Mouse (Mus musculus) granulocyte monocyte progenitor cell, adult 5-6 weeks (primary cell): ENCODE measurements around the gene Crkl. TPM values are rescaled to one million over a fixed set of nuclear protein-coding genes. Genes with fewer than 3 reads are reported as not detected.

Experiments used
- ATAC-seq: replicated peaks from 2 replicates; pipeline ENCODE4 v1.8.0; 2016; ENCODE audit warnings: mild to moderate bottlenecking, moderate TSS enrichment, inconsistent platforms; ENCODE audit not compliant: poor library complexity, severe bottlenecking
- total RNA-seq, 2 experiments: library from RNA; stranded (forward) in 1 of 2; stranded (reverse) in 1 of 2; fragments of 200-712, 200-1000 nt in 1 of 2; fragments of >200 nt in 1 of 2; fragmentation: Nextera tagmentation in 1 of 2; gene quantifications; 2 replicates each; pipeline ENCODE4 v1.2.3; 2014 to 2017

The Crkl gene
- total RNA-seq, 2 experiments from 2014 or later: 20.9 to 30.1 TPM

- no peak for ATAC-seq
Observed at GRCm38 (mm10) chr16:17524156-17524555, 72.4 kb downstream of the Crkl start.

GRCm38 (mm10) chr16:17525524-17525923 lies 73.7 kb downstream of the Crkl start:
- ATAC-seq: no peak

- no peak for ATAC-seq
Observed at GRCm38 (mm10) chr16:17526223-17526622, 74.4 kb downstream of the Crkl start.

- ATAC-seq: no peak
Observed at GRCm38 (mm10) chr16:17527606-17528005, 75.8 kb downstream of the Crkl start.

- ATAC-seq: no peak
Observed at GRCm38 (mm10) chr16:17528276-17528675, 76.5 kb downstream of the Crkl start.

- no peak for ATAC-seq
Observed at GRCm38 (mm10) chr16:17529981-17530586, 78.3 kb downstream of the Crkl start.

GRCm38 (mm10) chr16:17530640-17531288 lies 79.0 kb downstream of the Crkl start, which contains the start of gene Thap7:
Thap7 (minus strand) TSS chr16:17531136.
- peak; percentile 91 for ATAC-seq

GRCm38 (mm10) chr16:17532271-17532670 lies 80.5 kb downstream of the Crkl start:
- 0 out of 2 replicates have a peak, but pooled peaks have one; percentile 12 for ATAC-seq

GRCm38 (mm10) chr16:17532676-17533329 lies 81.0 kb downstream of the Crkl start:
- ATAC-seq: no peak

- ATAC-seq: no peak
Observed at GRCm38 (mm10) chr16:17536584-17536983, 84.8 kb downstream of the Crkl start.

Other genes starting within 250 kb of the Crkl start
- gene Ube2l3, start 249.3 kb upstream of the Crkl start, total RNA-seq (2014; fragmentation: Nextera tagmentation): 213 and 244 TPM in 2 replicates
- gene Ube2l3, start 249.3 kb upstream of the Crkl start, total RNA-seq (2017): 110 and 124 TPM in 2 replicates
- 0.92 and 1.6 TPM in 2 replicates for gene Rimbp3, start 243.4 kb upstream of the Crkl start, total RNA-seq (2014; fragmentation: Nextera tagmentation)
- 0.34 and 0.88 TPM in 2 replicates for gene Rimbp3, start 243.4 kb upstream of the Crkl start, total RNA-seq (2017)
- 2.3 and 5.0 TPM in 2 replicates for gene Hic2, start 218.4 kb upstream of the Crkl start, total RNA-seq (2014; fragmentation: Nextera tagmentation)
- 2.0 and 2.4 TPM in 2 replicates for gene Hic2, start 218.4 kb upstream of the Crkl start, total RNA-seq (2017)
- gene Tmem191c, start 175.9 kb upstream of the Crkl start, total RNA-seq (2014; fragmentation: Nextera tagmentation): 9.2 and 10.0 TPM in 2 replicates
- gene Tmem191c, start 175.9 kb upstream of the Crkl start, total RNA-seq (2017): 5.4 and 5.6 TPM in 2 replicates
- not detected in 2 replicates for gene Serpind1, start 120.6 kb upstream of the Crkl start, total RNA-seq (2014; fragmentation: Nextera tagmentation)
- gene Serpind1, start 120.6 kb upstream of the Crkl start, total RNA-seq (2017): not detected in 2 replicates
- 18.4 and 21.0 TPM in 2 replicates for gene Snap29, start 46.0 kb upstream of the Crkl start, total RNA-seq (2014; fragmentation: Nextera tagmentation)
- gene Snap29, start 46.0 kb upstream of the Crkl start, total RNA-seq (2017): 14.8 and 20.3 TPM in 2 replicates
- gene Pi4ka, start 45.7 kb upstream of the Crkl start, total RNA-seq (2014; fragmentation: Nextera tagmentation): 52.5 and 78.2 TPM in 2 replicates
- 28.3 and 29.5 TPM in 2 replicates for gene Pi4ka, start 45.7 kb upstream of the Crkl start, total RNA-seq (2017)
- gene Aifm3, start 37.6 kb downstream of the Crkl start, total RNA-seq (2014; fragmentation: Nextera tagmentation): not detected in 2 replicates
- not detected in 2 replicates for gene Aifm3, start 37.6 kb downstream of the Crkl start, total RNA-seq (2017)
- 35.0 and 51.1 TPM in 2 replicates for gene Lztr1, start 56.7 kb downstream of the Crkl start, total RNA-seq (2014; fragmentation: Nextera tagmentation)
- 47.1 and 73.7 TPM in 2 replicates for gene Lztr1, start 56.7 kb downstream of the Crkl start, total RNA-seq (2017)
- 18.4 and 24.8 TPM in 2 replicates for gene Thap7, start 79.1 kb downstream of the Crkl start, total RNA-seq (2014; fragmentation: Nextera tagmentation)
- gene Thap7, start 79.1 kb downstream of the Crkl start, total RNA-seq (2017): 32.1 and 43.8 TPM in 2 replicates
- not detected in 2 replicates for gene Lrrc74b, start 109.3 kb downstream of the Crkl start, total RNA-seq (2014; fragmentation: Nextera tagmentation)
- gene Lrrc74b, start 109.3 kb downstream of the Crkl start, total RNA-seq (2017): not detected in 2 replicates
- gene P2rx6, start 109.9 kb downstream of the Crkl start, total RNA-seq (2014; fragmentation: Nextera tagmentation): not detected in 2 replicates
- not detected in 2 replicates for gene P2rx6, start 109.9 kb downstream of the Crkl start, total RNA-seq (2017)
- 2.9 and 3.9 TPM in 2 replicates for gene Slc7a4, start 131.2 kb downstream of the Crkl start, total RNA-seq (2014; fragmentation: Nextera tagmentation)
- gene Slc7a4, start 131.2 kb downstream of the Crkl start, total RNA-seq (2017): 1.5 and 2.0 TPM in 2 replicates
- gene Smpd4, start 167.4 kb downstream of the Crkl start, total RNA-seq (2014; fragmentation: Nextera tagmentation): 69.2 and 77.1 TPM in 2 replicates
- 39.3 and 54.7 TPM in 2 replicates for gene Smpd4, start 167.4 kb downstream of the Crkl start, total RNA-seq (2017)
- not detected in 2 replicates for gene Ccdc74a, start 194.5 kb downstream of the Crkl start, total RNA-seq (2014; fragmentation: Nextera tagmentation)
- gene Ccdc74a, start 194.5 kb downstream of the Crkl start, total RNA-seq (2017): not detected in 2 replicates